27 mouse cellular contexts compared by ENCODE assay signal in genomic region chr3:130827021-130827420, GRCm38 (mm10).
DNase-seq lines count a peak whose midpoint lies in the region; ATAC-seq and TF ChIP-seq lines count a peak whose summit lies in the region.
"Had no signal": no experiment of that assay in that cellular context is flagged by ENCODE, and none has a peak within 500 bp of the region (broad histone marks: within the 10 kb centered on the region; RNA-seq: fewer than 3 reads in every experiment).

No protein-coding gene starts in this region.

- no peak for TF ChIP-seq CTCF in kidney, adult 2 months (conservative IDR thresholded peaks at IDR 0.05; ENCODE audit: insufficient read depth, insufficient read length, low read depth, low read length)

- ATAC-seq in kidney, embryonic 15.5 days (replicated peaks; ENCODE audit: low FRiP score): no peak
- ATAC-seq: activated CD4-positive, CD25-positive, alpha-beta regulatory T cell, adult 4 months; CD4-positive, CD25-positive, alpha-beta regulatory T cell, adult 4 months; forebrain, embryonic 14.5 days; forebrain, embryonic 16.5 days had no signal

- DNase-seq in adrenal gland, postnatal 10 days: peak; percentile 33
- DNase-seq in adrenal gland, adult 2 months: no peak
- DNase-seq in kidney, adult 2 months: peak; percentile 9
- DNase-seq in adipocyte (ENCODE audit: low spot score): peak; percentile 85
- DNase-seq in lung, postnatal 25 days (ENCODE audit: low spot score): no peak
- DNase-seq in spleen, postnatal 36 days (ENCODE audit: low spot score in 2 of 2): no peak
- DNase-seq: adrenal gland, adult 8-10 months; adrenal gland, postnatal 25 days; B cell, adult 2 months; cerebellum, adult 11 months; cerebellum, adult 18-20 months; cerebellum, adult 8-10 months; cerebellum, adult 9-11 months; cerebellum, postnatal 14 days; cerebellum, postnatal 36 days; embryo, embryonic 11 days had no signal

- H3K9ac ChIP-seq in kidney, embryonic 15.5 days: no peak overlapping the region
- H3K9ac ChIP-seq: embryonic facial prominence, embryonic 13.5 days; embryonic facial prominence, embryonic 15.5 days; forebrain, embryonic 12.5 days had no signal

- H3K36me3 ChIP-seq in kidney, adult 2 months (ENCODE audit: control insufficient read depth, insufficient read depth, low read length): no peaks in the 10 kb centered on the region
- no peaks in the 10 kb centered on the region for H3K36me3 ChIP-seq in kidney, embryonic 15.5 days
- H3K36me3 ChIP-seq: embryonic facial prominence, embryonic 13.5 days; embryonic facial prominence, embryonic 15.5 days; forebrain, embryonic 10.5 days; forebrain, embryonic 12.5 days had no signal

- no peak overlapping the region for H3K4me3 ChIP-seq in kidney, adult 2 months (ENCODE audit: insufficient read depth, low read depth, low read length)
- no peak overlapping the region for H3K4me3 ChIP-seq in kidney, embryonic 15.5 days (replicated peaks)
- H3K4me3 ChIP-seq: embryonic facial prominence, embryonic 13.5 days; embryonic facial prominence, embryonic 15.5 days; erythroblast, embryonic 14.5 days; forebrain, embryonic 10.5 days; forebrain, embryonic 12.5 days had no signal

- no peak overlapping the region for H3K27ac ChIP-seq in kidney, adult 2 months (ENCODE audit: insufficient read depth, low read depth, low read length)
- H3K27ac ChIP-seq in kidney, embryonic 15.5 days: no peak overlapping the region
- H3K27ac ChIP-seq: embryonic facial prominence, embryonic 13.5 days; embryonic facial prominence, embryonic 15.5 days; forebrain, embryonic 10.5 days; forebrain, embryonic 12.5 days had no signal

- no peak for TF ChIP-seq POLR2A in kidney, adult 2 months (IDR thresholded peaks at IDR 0.05; ENCODE audit: low read depth, low read length)

- H3K9me3 ChIP-seq in kidney, embryonic 15.5 days (replicated peaks): no peaks in the 10 kb centered on the region
- H3K9me3 ChIP-seq: embryonic facial prominence, embryonic 13.5 days; embryonic facial prominence, embryonic 15.5 days; forebrain, embryonic 10.5 days; forebrain, embryonic 12.5 days had no signal

- no peaks in the 10 kb centered on the region; the same call in 1 of the 2 replicates for H3K4me1 ChIP-seq in kidney, adult 2 months (ENCODE audit: control insufficient read depth, insufficient read depth, low read length)
- H3K4me1 ChIP-seq in kidney, embryonic 15.5 days: peaks cover 12% of the 10 kb centered on the region
- H3K4me1 ChIP-seq: embryonic facial prominence, embryonic 15.5 days; forebrain, embryonic 12.5 days had no signal

- 58% methylated on average over 6 of the region's 6 CpGs for WGBS in kidney, adult 2 months
- WGBS in kidney, embryonic 15.5 days: 81% methylated on average over 6 of the region's 6 CpGs

- H3K27me3 ChIP-seq in kidney, adult 2 months (replicated peaks; ENCODE audit: control insufficient read depth, insufficient read depth, low read length): no peaks in the 10 kb centered on the region
- H3K27me3 ChIP-seq in kidney, embryonic 15.5 days: no peaks in the 10 kb centered on the region
- H3K27me3 ChIP-seq: CH12.LX; embryonic facial prominence, embryonic 13.5 days; embryonic facial prominence, embryonic 15.5 days; forebrain, embryonic 12.5 days had no signal

- no peak overlapping the region for H3K4me2 ChIP-seq in kidney, embryonic 15.5 days
- H3K4me2 ChIP-seq: embryonic facial prominence, embryonic 13.5 days; embryonic facial prominence, embryonic 15.5 days; forebrain, embryonic 12.5 days had no signal

Comparison
In these comparisons a context has a peak if more than half of its experiments do, and no peak if none do; other contexts are left out.
1. DNase-seq: peak in adrenal gland, postnatal 10 days (single experiment), kidney, adult 2 months (single experiment) and adipocyte (single experiment); none in adrenal gland, adult 2 months (single experiment), lung, postnatal 25 days (single experiment) and spleen, postnatal 36 days (0 of 2).